Mouse (Mus musculus) thymus, adult 2 months (tissue): Measurements from ENCODE around the gene Clec9a.

ENCODE experiments used
- CTCF ChIP-seq: fragments of 200-500 bp; IDR thresholded peaks from 2 replicates; pipeline ENCODE4 v1.5.1; 2012; ENCODE audit warnings: mild to moderate bottlenecking, control low read depth, low read length, moderate library complexity, borderline replicate concordance; ENCODE audit not compliant: control insufficient read depth, poor library complexity, insufficient read depth; ENCODE audit errors: extremely low read depth
- POLR2A ChIP-seq: fragments of 200-500 bp; IDR thresholded peaks from 2 replicates; pipeline ENCODE4 v1.6.1; 2012; ENCODE audit warnings: mild to moderate bottlenecking, low read length, control low read depth, moderate library complexity; ENCODE audit not compliant: control insufficient read depth, poor library complexity, insufficient read depth; ENCODE audit errors: extremely low read depth

GRCm38 (mm10) chr6:129359515-129359914 lies 49.1 kb upstream of the Clec9a start:
- TF ChIP-seq CTCF (no peak), POLR2A (no peak)
